Mouse (Mus musculus) spleen, postnatal 4 days (tissue): Measurements from ENCODE around the gene Suds3.
A peak's percentile ranks its signal among the peaks of the same experiment; 100 is the strongest.

Source experiments
- DNase-seq, 2 experiments: peaks; one replicate each; pipeline ENCODE4 v3.0.0; 2022; ENCODE audit warnings: low spot score in 2 of 2

The Suds3 gene

DNA sequence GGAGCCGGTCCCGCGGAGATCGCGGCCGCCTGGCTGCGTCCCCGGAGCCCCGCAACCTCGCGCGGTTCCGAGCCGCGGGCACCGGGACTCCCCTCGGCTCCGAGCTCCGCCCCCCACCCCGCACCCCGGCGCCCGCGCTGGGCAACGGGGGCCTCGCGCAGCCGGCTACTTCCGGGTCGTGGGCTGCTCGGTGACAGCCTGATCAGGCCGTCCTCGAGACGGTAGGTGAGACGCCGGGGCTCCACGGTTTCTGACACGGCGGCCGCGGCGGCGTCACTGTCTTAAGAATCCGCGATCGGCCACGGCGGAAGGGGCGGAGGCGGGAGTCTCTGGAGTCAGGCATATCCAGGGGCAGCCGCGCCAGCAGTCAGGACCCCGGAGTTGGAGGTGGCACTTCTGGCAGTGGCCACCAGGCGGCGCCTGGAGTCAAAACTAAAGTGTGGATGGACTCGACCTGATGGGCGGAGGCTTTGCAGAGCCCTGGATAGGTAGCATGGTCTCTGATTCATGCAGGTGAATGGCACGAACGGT lies at the start of gene Suds3:
Suds3 (minus strand) TSS at position 278 of the 531 bp plus-strand sequence.
- DNase-seq, result peak; percentile 99 to 100

DNA sequence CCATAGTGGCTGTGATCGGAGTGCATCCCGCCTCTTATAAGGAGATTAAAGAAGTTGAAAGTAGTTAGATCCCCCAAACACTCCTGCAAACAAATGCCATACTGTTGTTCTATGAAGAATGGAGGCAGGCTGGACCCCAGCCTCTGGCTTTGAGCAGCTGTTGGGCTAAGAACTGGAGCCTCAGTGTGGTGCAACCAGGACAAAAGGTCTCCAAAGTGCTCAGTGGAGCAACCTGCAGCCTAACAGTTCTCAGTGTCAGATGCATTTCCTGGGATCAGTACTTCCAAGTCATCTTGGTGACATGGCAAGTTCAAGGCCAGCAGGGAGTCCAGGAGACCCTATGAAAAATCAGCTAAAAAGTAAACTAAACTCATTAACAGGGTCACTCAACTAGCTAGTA lies 49.0 kb upstream of the Suds3 start:
- no peak for DNase-seq

DNA sequence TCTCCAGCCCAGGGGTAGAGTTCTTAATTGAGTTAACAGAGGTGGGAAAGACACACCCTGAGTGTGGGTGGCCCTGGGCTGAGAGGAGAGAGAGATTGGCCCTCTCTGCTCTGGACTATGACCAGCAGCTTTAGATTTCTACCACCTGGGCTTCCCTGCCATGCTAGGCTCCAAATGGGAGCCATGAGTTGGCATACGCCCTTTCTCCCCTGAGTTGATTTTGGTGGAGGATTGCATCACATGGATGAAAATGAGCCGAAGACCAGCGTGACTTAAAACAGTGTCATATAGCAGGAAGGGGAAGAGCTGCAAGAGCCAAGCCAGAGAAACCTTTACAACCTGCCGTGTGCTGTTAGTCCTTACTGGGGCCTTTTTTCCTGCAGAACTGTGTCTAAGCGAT lies 48.6 kb upstream of the Suds3 start:
- no peak for DNase-seq

DNA sequence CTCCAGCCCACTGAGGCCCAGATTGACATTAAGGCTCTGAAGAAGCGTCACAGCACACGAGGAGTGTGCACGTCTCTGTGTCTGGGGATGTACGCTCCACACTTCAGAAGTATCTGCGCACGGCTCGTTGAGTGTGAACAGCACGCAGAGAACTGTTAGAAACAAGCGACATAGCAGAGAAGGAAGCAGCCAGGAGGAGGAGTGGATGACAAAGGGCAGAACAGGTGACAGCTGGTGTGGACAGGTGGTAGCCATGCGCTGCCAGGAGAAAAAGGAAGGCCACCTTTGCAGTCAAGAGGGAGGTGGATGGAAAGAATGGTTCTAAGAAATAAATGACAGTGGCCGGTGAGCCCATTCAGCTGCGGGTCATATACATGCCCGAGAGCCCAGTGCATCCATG lies 47.9 kb upstream of the Suds3 start:
- DNase-seq, result no peak

DNA sequence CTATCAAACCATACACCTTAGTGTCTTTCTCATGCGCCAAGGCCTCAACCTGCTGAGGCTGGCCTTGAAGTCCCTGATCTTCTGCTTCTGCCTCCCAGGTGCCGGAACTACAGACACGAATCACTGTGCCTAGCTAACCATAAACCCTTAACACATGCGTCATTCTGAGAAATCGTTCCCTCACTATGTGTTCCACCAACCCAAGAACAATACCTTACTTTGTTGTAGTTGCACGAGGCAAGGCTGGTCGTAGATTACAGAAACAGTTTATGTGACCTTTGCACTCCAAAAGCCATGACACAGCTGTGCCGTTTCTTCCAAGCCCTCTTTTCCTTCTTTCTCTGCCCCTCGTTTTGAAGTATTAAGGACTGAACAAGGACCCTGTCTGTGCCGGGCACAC lies 44.6 kb upstream of the Suds3 start:
- no peak for DNase-seq

DNA sequence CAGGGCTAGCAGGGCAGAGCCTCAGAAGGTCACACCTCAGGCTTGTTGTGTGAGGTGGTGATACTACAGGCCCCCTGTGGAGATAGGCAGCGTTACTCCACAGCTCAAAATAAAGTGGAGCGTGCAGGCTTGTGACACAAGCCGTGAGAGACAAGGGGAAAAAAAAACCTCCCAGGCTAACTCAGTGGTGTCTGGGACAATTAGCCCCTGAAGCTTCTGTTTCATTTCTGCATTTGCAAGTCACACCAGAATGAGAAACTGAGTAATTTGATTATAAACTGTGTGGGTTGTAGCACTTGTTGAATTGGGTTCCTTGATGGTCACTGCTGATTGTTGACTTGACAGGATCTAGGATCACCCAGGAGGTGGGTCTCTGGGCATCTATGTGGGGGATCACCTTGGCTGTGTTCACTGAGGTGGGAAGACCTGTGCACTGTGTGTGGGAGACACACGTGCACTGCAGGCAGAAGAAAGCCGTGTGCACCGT lies 43.9 kb upstream of the Suds3 start:
- DNase-seq, result no peak

DNA sequence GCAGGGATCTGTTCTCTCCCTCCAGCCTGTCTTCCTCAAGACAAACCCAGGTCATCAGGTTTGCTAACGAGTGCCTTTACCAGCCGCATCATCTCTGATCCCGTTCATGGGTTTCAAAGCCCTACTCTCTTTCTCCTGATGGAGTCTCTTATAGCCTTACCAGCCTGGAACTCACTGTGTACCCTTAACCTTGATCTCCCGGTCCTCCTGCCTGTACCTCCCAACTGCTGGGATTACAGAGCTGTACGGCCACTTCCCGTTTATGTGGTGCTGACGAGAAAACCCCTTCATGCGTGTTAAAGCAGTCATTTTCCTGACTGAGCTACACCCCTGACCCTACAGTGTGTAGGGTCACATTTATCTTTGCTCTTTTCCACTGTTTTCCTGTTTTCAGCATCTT lies 43.4 kb upstream of the Suds3 start:
- DNase-seq, result no peak

DNA sequence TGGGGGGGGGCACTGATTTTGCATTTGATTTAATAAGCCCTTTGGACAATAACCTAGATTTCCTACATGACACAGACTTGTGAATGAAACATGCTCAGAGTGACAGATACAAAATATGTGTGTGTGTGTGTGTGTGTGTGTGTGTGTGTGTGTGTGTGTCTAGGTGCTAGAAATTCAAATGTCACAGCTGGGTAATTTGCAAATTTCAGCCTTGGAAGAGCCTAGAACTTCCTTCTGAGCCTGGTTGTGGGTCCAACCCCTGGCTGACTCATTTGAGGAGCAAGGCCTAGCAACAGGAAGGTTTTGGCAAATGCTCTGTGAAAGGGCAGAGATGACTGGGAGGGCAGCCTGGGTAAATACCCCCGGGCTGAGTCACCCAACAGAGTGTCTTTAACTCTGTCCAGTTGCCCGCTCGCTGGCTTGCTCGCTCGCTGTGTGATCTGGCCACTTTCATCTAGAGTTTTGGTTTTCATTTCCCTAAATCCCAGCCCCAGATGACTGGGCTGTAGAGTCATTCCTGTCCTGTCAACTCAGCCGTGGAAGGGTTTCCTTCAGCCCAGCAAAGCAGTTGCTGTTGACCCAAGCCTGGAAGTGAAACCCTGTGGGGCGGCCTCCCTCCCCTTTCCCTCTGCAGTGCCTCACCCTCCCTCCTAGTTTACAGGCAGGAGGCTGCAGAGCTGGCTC lies 42.6 kb upstream of the Suds3 start:
- DNase-seq, result peak in 1 of 2 experiments; percentile 59

DNA sequence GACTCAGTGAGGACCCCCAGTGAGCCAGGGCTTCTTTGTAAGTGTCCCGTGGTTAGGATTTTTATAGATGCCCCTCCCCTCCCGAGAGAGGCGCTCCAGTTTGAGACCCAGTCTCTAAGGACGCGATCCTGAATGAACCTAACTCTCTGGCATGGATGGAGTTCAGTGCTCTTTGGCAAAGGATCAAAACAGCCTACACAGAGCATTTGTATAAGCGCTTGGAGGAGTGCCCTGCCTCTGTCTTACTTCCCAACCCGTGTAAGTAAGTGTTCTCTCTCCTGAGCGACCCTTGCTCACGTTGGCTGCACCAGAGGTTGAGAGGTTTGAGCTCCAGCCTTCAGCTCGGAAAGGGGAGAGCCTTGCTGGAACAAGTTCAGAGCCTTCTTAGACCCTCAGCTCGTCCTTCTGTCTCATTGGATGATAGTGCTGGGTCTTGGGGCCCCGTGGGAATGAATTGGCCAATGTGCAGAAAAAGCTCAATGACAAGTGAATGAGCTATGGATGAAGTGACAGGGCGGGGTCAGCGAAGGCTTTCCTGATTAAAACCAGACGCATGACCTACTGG lies 37.7 kb upstream of the Suds3 start:
- DNase-seq, result peak in 1 of 2 experiments; percentile 56

DNA sequence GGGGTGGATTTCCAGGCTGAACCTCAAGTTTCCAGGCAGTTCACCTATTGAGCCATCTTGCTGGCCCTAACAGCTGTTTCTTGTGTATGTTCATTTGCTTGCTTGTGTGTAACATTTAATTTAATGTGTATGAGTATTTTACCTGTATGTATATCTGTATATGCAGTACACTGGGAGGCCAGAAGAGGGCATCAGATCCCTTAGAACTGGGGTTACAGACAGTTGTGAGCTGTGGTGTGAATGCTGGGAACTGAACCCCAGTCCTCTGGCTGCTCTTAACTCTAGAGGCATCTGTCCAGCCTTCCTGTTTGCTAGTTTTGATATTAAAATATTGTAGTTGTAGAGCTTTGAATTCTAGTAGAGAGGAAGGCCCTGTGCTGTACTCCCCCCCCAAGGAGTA lies 37.0 kb upstream of the Suds3 start:
- DNase-seq, result no peak

DNA sequence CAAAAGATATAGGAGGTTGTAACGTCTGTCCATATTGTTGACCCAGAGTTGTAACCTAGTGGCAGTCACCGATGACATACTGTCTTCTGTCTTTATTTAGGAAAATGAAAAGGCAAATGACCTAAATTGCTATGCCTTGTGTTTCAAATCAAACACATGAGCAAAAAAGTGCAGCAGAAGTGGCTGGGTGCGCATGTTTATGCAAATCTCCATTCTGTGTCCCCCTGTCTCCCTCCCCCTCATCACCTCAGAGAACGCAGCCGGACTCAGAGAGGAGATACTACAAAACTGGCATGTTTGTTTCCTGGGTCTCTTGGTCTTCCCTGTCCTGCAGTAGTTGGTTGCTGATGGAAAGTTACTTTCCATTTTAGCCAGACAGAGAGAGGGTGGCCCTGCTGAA lies 34.2 kb upstream of the Suds3 start:
- DNase-seq, result no peak

DNA sequence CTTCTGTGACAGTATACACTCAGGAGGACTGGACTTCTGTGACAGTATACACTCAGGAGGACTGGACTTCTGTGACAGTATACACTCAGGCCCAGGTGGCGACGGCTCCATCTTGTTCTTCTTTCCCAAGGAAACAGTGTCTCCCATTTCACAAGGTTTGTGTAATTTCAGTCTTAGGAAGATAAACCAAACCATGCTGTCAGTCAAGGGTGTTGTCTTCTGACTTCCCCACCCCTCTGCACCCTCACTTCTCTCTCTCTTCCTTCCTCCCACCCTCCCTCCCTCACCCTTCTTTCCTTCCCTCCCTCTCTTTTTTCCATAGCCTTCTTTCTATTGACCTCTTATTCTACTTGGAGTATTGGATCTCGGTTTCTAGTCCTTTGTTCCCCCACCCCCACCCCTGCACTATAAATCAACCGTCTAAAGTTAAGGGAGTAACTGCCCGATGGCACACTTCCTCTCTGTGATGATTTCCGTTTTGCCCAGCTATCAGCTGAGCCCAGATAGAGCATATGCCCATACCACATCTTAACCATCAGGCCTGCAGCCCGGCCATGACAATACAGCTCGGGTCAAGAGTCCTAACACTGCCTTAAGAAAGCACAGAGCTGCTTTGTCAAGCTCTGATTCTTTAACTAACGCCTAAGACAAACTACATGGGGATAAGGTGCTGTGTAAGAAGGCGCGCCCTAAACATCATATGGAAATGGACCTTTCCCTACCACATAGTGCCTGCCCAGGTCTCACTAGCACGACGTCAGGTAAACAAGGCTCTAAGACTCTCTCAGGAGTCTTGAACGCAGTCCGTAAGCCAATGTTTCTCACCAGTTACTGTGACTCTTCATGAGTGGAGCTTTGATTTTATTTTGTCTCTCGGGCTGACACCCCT lies 33.4 kb upstream of the Suds3 start:
- no peak for DNase-seq

DNA sequence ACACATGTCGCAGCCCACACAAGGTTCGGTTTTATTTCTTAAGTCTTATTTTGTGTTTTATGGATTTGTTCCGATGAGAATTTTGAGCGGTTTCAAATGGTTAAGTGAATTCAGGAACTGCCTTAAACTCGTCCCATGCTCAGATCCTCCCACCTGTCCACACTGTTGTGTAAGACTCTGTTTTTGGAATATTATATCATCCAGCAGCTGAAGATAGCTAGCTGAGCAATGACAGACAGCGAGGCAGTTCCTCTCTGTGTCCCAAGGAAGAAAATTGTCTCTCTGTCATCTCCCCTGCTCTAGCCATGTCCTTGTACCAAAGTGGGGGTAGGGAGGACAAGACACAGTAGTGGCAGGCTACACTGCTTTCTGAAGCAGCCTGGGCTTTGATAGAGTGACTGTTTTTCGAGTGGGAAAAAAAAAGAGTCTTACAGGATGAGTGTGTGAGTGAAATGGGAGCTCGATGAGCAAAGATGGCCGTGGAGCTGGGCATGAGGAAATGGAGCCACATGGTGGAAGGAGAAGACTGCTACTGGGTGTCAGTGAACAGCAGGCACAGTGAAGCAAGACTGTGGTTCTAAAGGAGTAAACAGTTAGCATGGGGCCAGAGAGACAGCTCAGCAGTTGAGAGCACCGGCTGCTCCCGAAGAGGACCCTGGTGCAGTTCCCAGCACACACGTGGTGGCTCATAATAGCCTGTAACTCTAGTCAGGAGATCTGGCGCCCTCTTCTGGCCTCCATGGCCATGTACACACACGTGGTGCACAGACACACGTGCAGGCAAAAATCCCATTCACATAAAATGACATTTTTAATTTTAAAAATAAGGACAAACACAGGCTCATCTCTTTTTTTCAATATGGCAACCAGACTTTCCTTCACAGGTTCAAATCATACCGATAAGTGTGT lies 31.5 kb upstream of the Suds3 start:
- DNase-seq, result no peak

DNA sequence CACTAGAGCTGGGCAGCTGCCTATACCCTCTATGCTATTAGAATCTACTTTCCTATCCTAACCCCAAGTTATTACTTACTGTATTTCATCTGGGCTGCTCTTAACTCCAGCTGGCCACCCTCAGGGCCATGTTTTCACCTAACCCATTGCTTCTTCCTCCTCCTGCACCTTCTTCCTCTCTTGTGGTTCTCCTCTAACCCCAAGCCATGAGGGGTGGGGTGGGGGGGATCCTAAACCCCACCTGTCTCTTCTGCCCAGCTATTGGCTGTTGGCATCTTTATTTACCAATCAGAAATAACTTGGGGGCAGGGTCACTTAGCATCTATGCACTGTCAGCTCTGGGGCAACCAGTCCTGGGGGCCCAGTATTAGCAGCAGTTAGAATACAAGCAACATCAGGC lies 30.3 kb upstream of the Suds3 start:
- DNase-seq, result no peak

DNA sequence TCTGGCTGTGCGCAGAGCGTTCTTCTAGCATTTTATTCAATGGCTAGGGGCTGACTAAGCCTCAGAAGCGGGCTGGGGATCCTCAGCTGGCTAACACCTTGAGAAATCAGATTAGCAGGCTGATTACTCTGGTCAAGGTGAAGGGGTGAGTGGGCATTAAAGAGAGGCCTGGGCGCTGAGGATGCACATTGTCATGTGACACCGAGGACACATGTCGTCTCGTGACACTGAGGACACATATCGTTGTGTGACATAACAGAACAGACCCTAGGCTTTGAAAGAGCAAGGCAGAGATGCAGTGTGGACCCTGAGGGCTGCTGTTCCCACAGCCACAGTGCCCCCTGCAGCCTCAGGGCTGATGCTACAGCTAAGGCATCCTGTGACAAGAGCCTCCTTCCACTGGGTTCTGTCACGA lies 27.8 kb upstream of the Suds3 start:
- DNase-seq, result peak in 1 of 2 experiments; percentile 56

DNA sequence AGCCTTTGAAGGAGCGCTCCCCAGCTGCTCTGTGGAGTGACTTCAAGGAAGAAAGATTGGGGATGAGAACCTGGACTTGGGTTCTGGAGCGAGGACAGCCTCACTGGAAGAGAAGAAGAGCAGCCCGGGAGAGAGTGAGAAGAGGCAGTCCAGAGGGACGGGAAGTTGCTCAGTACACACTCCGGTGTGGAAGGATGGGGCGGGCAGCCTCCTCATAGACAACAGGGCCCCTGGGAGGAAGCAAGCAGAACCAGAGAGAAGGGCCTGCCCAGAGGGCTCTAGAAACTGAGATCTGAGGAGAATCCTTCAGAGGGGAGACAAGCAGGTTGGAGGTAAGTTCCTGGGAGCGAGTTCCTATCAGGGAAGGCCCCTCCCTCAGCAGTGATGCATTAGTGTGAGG lies 24.5 kb upstream of the Suds3 start:
- DNase-seq, result no peak

DNA sequence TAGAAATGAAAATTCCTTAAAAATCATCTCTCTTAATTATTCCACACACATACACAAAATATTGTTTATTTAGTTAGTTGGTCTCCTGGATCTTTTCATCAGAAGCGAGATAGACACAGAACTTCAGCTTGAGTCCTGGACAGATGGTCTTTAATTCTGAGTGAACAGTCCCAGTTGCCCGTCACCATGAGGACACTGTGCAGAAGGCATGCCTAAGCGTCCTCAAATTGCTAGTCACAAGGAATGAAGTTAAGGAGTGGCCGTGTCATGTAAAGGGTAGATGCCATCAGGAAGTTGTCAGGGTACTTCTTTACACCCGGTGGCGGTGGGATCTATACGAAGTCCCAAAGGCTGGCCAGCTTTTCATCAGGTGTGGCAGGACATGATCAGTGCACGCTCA lies 23.9 kb upstream of the Suds3 start:
- peak in 1 of 2 experiments; percentile 66 for DNase-seq

DNA sequence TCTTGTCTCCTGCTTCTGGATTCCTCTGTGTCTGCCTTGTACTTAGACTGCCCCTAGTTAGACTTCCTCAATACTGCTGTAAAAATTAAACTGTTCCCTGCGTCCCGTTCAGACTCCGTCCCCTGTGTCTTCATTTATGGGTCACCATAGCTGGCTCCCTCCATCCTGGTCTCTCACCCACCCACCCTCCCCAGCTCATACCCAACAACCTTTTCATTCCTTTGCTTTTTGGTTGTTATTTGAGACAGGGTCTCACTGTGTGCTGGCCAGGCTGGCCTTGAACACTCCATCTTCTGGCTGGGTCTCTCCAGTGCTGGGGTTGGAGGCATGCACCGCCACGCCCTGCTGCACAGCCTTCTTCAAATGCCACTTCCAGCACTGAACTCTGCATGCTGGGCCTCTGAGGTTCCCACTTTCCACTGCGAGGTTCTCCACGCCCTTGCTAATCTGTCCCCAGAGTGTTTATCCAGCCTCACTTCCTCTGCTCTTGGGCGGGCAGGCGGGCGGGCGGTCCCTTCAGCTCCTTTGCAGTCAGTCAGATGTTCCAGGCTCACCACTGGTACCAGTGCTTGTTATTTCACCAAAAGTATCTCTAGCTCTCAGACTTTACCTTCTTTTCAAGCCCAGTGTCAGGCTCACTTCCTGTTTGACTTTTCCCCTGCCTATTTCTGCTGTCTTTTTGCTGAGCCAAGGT lies 22.5 kb upstream of the Suds3 start:
- peak; percentile 80 to 86 for DNase-seq

DNA sequence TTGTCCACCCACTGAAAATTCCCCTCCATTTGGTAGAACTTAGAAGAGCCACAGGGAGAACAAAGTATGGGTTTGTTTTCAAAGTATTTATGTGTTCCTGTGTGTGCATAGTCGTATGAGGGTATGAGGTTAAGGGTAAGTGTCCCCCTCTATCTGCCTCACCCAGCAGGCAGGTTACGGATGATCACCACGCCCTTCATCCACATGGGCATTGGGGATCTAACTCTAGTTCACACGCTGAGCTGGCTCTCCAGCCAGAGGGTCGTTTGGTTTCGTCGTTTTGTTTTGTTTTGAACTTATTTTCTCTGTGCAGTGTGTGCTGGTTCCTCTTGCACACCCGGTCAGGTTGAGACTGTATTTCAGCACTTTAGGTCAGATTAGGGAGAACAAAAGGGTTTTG lies 21.7 kb upstream of the Suds3 start:
- DNase-seq, result peak in 1 of 2 experiments; percentile 50

DNA sequence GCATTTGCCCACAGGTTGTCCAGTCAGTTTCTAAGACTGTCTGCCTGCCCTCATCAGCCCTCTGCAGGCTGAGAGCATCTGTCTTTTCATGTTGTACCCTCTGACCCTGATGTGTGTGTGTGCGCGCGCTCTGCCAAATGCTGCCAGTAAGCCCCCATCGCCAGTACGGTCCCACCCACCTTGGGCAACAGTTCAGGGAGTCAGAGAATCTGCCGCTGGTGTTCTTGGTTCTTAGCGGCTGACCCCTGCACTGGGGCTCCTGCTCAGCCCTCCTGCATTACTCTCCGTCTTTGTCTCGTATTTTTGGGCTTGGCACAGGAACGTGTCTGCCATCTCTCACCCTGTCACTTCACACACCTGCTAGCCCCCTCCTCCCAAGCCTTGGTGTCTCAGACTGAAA lies 21.1 kb upstream of the Suds3 start:
- DNase-seq, result no peak

DNA sequence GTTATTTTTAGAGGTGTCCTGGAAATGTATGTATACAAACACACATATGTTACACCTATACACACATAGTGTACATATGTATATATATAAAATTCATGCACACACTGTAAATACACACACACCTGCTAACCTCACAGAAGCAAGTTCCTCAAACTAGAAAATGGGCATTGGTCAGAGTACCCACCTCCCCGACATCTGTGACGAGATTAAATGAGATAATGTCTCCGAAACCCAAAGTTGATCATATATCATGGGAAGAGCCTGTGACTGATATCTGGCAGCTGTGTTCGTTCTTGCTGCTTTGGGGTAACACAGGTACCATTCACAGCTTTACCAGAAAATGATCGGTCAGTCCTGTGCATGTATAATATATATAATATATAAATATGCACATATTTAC lies 20.7 kb upstream of the Suds3 start:
- no peak for DNase-seq
